Mouse (Mus musculus) heart, postnatal 0 days (tissue): ENCODE measurements around the gene Aoc1.

Source experiments
- CTCF ChIP-seq: IDR thresholded peaks from 2 replicates; pipeline ENCODE4 v1.5.1; 2016; ENCODE audit warnings: antibody characterized with exemption, control low read depth, low read depth
- EP300 ChIP-seq: IDR thresholded peaks from 2 replicates; pipeline ENCODE4 v1.6.1; 2016; ENCODE audit warnings: antibody characterized with exemption, low read depth

DNA sequence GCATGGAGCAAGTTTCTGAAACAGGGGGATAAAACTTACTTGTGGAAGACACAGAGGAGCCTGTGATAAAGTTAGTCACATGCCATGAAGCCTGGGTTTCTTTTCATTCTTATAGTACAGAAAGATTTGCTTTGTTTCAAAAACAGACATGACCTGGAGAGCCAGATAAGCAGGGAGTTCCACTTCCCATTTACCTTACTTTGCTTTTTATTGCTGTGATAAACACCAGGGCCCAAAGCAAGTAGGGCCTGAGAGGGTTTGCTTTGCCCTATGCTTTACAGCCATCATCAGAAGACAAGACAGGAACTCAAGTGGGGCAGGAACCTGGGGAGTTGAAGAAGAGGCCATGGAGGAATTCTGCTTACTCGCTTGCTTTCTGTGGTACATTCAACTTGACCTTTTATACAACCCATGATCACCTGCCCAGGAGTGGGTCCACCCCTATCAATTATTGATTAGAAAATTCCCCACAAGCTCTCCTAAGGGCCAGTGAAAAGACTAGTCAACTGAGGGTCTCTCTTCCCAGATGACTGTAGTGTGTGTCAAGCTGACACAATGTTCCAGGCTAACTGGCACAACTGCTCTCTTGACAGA is 7.4 kb upstream of the Aoc1 start:
- TF ChIP-seq CTCF = no peak
- no peak for TF ChIP-seq EP300
